Mouse (Mus musculus): Measurements from ENCODE around the gene Ptx3. TPM values are rescaled to one million over a fixed set of nuclear protein-coding genes. Genes with fewer than 3 reads are reported as not detected.
"Not testable (repeated sequence)": the region's sequence is repeated elsewhere in the genome, so short reads cannot be mapped to it uniquely, and the experiment has no call there.

Ptx3 gene
- polyA plus RNA-seq (2015; fragmentation: Nextera tagmentation; extraction: Ambion mirVana) = 22.6 and 24.5 TPM in 2 replicates

DNA sequence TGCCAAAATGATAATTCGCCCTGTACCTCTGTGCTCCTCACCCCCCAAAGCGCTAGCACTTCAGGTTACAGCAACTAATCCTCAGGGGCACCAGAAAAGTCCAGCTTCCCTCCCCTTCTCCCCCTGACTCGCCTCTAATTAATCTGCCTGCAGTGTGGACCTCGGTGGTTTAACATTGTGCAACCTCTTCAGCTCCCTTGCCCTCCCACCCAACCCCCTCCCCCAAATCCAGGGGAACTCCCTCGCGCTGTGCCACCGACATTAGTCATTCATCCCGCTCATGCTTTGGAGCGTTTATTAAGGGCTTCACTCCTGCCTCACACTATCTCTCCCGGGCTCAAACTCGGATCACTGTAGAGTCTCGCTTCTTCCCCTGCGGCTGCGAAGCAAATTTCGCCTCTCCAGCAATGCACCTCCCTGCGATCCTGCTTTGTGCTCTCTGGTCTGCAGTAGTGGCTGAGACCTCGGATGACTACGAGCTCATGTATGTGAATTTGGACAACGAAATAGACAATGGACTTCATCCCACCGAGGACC is at the start of gene Ptx3:
Gene Ptx3, plus strand, starts transcription at position 256 of the 537 bp plus-strand sequence.
- H3K27ac ChIP-seq = peak within 1 kb of the TSS; percentile 48
- 3% methylated on average over 20 of the region's 20 CpGs for WGBS
- H3K4me3 ChIP-seq = peak within 1 kb of the TSS; percentile 63

DNA sequence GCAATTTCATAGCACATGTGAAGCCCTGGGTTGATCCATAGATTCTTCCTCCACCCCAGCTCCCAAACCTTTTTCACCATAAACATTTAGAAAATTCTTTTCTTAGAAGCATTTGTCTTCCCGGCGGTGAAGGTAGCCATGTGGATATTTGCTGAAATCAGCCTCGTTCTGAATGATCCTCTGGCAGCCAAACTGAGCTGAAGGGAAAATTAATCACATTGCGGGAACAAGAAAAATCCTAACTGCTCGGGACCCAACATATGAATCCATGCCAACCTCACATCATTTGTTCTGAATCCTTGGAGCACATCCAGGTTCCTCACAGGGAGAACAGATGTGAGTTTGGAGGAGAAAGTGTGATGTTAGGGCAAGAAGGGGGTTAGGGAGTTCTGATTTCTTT is 46.8 kb upstream of the Ptx3 start:
- WGBS = 58% methylated on average over 5 of the region's 5 CpGs
- no peaks in the 10 kb centered on the region for H3K36me3 ChIP-seq (ENCODE audit: poor library complexity, severe bottlenecking)
- no peaks in the 10 kb centered on the region for H3K27me3 ChIP-seq
- no peak overlapping the region for H3K9ac ChIP-seq
- H3K27ac ChIP-seq = no peak overlapping the region
- ATAC-seq = no peak
- no peak overlapping the region for H3K4me2 ChIP-seq
- no peaks in the 10 kb centered on the region for H3K9me3 ChIP-seq (replicated peaks)
- H3K4me3 ChIP-seq = no peak overlapping the region
- H3K4me1 ChIP-seq = peaks cover 14% of the 10 kb centered on the region

More for the DNA sequence above, at the start of gene Ptx3:
- peak within 1 kb of the TSS; percentile 95 for H3K4me2 ChIP-seq
- H3K36me3 ChIP-seq (ENCODE audit: poor library complexity, severe bottlenecking) = no peaks in the 10 kb centered on the region
- peaks cover 10% of the 10 kb centered on the region; the same call in 1 of the 2 replicates for H3K27me3 ChIP-seq
- H3K4me1 ChIP-seq = peaks cover 18% of the 10 kb centered on the region; the same call in 1 of the 2 replicates
- ATAC-seq = peak; percentile 50
- H3K9ac ChIP-seq = peak within 1 kb of the TSS; percentile 77
- H3K9me3 ChIP-seq (replicated peaks) = no peaks in the 10 kb centered on the region

GRCm38 (mm10) chr3:66179647-66180046 is 40.1 kb upstream of the Ptx3 start:
- H3K36me3 ChIP-seq (ENCODE audit: poor library complexity, severe bottlenecking) = no peaks in the 10 kb centered on the region
- H3K4me1 ChIP-seq = 0 out of 2 replicates have a peak, but pooled peaks cover 3% of the 10 kb centered on the region
- ATAC-seq = no peak
- 60% methylated on average over 2 of the region's 2 CpGs for WGBS
- H3K27ac ChIP-seq = no peak overlapping the region
- no peak overlapping the region for H3K9ac ChIP-seq
- no peaks in the 10 kb centered on the region for H3K9me3 ChIP-seq (replicated peaks)
- H3K27me3 ChIP-seq = no peaks in the 10 kb centered on the region
- H3K4me2 ChIP-seq = no peak overlapping the region
- H3K4me3 ChIP-seq = no peak overlapping the region

DNA sequence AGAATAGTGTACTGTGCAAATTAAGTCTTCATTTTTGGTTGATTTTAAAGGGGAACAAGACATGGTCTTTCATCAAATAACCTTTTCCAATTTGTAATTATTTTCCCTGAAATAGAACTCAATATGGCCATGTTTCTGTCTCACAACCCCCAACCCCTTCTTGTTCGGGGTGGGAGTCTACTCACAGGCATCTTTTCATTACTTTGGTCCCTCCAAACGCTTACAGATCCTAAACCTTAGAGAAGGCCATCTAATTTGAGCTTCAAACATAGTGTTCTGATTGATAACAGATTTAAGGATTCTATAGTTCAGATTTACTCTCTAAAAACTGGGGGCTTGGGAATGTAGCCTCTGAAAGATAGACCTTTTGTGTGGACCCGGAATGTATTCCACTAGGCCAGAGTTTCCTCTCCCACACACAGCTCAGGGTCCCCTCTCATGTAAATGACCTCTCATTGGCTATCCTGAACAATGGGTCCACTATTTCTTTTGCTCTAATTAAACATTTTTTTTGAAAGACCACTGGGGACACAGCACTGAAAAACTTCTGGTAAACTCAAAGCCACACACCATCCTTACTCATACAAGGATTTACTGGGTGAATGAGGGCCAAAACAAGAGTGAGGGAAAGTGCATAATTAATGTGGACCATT is 25.7 kb upstream of the Ptx3 start:
- WGBS = 28% methylated on average over 3 of the region's 3 CpGs
- ATAC-seq = peak; percentile 97
- H3K27ac ChIP-seq = no peak overlapping the region

DNA sequence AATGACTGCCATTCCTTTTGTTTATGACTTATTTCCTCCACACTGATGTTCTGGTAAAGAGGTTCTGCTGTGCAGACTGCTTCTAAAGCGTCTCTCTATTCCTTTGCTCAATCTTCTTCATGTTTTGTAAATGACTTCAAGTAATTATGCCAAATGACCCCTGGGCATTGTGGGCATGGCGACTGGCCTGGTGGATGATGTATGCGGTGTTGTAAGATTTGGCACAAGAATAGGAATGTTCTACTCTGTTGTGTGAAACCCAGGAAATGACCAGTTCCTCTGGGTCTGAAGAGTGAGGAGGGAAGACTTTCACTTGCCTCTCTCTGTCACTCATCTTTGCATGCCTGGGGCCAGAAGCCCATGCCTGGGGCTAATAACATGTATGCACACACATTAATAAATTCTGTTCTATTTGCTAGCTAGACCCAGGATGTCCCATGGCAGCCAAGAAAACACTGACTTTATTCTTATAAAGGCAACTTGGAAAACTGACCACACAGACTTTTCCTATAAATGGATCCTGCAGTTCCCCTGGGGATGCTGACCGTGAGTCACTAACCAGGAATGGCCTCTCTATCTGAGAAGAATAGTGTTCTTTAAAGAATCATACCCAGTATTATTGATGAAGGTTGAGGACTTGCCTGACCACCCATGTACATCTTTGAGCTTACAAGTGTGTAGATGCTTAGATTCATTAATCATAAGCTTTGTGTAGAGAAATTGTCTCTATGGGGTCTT is 10.7 kb upstream of the Ptx3 start:
- no peak overlapping the region for H3K4me3 ChIP-seq
- H3K27ac ChIP-seq = no peak overlapping the region
- no peaks in the 10 kb centered on the region for H3K9me3 ChIP-seq (replicated peaks)
- H3K36me3 ChIP-seq (ENCODE audit: poor library complexity, severe bottlenecking) = no peaks in the 10 kb centered on the region
- H3K4me1 ChIP-seq = no peaks in the 10 kb centered on the region
- ATAC-seq = no peak
- no peak overlapping the region for H3K4me2 ChIP-seq
- no peak overlapping the region for H3K9ac ChIP-seq
- H3K27me3 ChIP-seq = no peaks in the 10 kb centered on the region
- WGBS = 85% methylated on average over 4 of the region's 4 CpGs

More for the DNA sequence above, 25.7 kb upstream of the Ptx3 start:
- no peak overlapping the region for H3K4me3 ChIP-seq
- H3K27me3 ChIP-seq = no peaks in the 10 kb centered on the region
- H3K4me2 ChIP-seq = no peak overlapping the region
- H3K36me3 ChIP-seq (ENCODE audit: poor library complexity, severe bottlenecking) = no peaks in the 10 kb centered on the region
- no peaks in the 10 kb centered on the region for H3K4me1 ChIP-seq
- no peak overlapping the region for H3K9ac ChIP-seq
- H3K9me3 ChIP-seq (replicated peaks) = no peaks in the 10 kb centered on the region

GRCm38 (mm10) chr3:66213524-66213923 is 6.2 kb upstream of the Ptx3 start:
- ATAC-seq = no peak

DNA sequence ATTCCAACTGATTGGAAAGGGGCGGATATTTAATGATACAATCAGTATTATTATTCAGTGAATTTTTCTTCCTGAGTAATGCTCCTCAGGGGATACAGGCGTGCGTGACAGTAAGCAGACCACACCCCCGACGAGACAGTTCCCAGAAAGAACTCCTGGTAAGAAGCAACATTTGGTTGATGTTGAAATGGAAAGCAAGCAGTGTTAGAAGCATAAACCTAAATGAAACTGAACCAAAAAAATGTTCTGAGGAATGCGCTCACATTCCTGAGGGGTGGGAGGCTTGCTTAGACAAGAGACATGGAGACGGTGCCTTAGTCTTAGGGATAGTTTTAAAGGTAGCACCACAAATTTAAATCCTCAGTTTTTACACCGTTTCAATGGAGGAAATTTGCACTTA is 4.0 kb upstream of the Ptx3 start:
- Histone ChIP-seq H3K4me3 (no peak overlapping the region), H3K4me1 (peaks cover 3% of the 10 kb centered on the region; the same call in 1 of the 2 replicates), H3K27me3 (no peaks in the 10 kb centered on the region), H3K4me2 (no peak overlapping the region), H3K36me3 (ENCODE audit: poor library complexity, severe bottlenecking) (no peaks in the 10 kb centered on the region), H3K9me3 (replicated peaks) (no peaks in the 10 kb centered on the region), H3K27ac (no peak overlapping the region), H3K9ac (no peak overlapping the region)
- 81% methylated on average over 8 of the region's 8 CpGs for WGBS
- no peak for ATAC-seq

More at GRCm38 (mm10) chr3:66213524-66213923, 6.2 kb upstream of the Ptx3 start:
- no peak overlapping the region for H3K4me3 ChIP-seq
- H3K9ac ChIP-seq = no peak overlapping the region
- H3K27me3 ChIP-seq = no peaks in the 10 kb centered on the region
- no peaks in the 10 kb centered on the region for H3K36me3 ChIP-seq (ENCODE audit: poor library complexity, severe bottlenecking)
- no peak overlapping the region for H3K27ac ChIP-seq
- H3K4me1 ChIP-seq = no peaks in the 10 kb centered on the region
- H3K9me3 ChIP-seq (replicated peaks) = no peaks in the 10 kb centered on the region
- 100% methylated on average over 1 of the region's 1 CpGs for WGBS
- no peak overlapping the region for H3K4me2 ChIP-seq

DNA sequence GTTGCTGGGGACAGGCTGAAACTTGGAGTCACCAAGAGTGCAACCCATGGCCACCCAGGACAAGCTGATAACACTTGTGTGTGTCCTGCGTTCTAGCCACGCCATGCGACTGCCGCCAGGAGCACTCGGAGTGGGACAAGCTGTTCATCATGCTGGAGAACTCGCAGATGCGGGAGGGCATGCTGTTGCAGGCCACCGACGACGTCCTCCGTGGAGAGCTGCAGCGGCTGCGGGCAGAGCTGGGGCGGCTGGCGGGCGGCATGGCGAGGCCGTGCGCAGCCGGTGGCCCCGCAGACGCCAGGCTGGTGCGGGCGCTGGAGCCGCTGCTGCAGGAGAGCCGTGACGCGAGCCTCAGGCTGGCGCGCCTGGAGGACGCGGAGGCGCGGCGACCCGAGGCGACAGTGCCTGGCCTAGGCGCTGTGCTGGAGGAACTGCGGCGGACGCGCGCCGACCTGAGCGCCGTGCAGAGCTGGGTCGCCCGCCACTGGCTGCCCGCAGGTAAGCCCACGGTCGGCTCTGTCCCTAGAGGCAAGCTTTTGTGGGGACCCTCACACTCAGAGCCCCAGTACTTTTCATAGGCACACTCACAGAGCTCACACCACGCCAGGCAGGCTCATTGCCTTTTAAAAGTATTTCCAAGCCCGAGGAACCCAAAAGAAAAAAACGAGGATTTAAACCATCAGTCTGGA is 988 bp downstream of the Ptx3 start:
- no peaks in the 10 kb centered on the region for H3K9me3 ChIP-seq (replicated peaks)
- under 1% methylated on average over 54 of the region's 54 CpGs for WGBS
- ATAC-seq = peak; percentile 94
- H3K36me3 ChIP-seq (ENCODE audit: poor library complexity, severe bottlenecking) = no peaks in the 10 kb centered on the region
- peaks cover 18% of the 10 kb centered on the region; the same call in 1 of the 2 replicates for H3K4me1 ChIP-seq
- peak overlapping the region; percentile 48; the same call in 1 of the 2 replicates for H3K27ac ChIP-seq
- peak overlapping the region; percentile 95 for H3K4me2 ChIP-seq
- H3K4me3 ChIP-seq = peak overlapping the region; percentile 63
- peak overlapping the region; percentile 77 for H3K9ac ChIP-seq
- peaks cover 10% of the 10 kb centered on the region; the same call in 1 of the 2 replicates for H3K27me3 ChIP-seq

DNA sequence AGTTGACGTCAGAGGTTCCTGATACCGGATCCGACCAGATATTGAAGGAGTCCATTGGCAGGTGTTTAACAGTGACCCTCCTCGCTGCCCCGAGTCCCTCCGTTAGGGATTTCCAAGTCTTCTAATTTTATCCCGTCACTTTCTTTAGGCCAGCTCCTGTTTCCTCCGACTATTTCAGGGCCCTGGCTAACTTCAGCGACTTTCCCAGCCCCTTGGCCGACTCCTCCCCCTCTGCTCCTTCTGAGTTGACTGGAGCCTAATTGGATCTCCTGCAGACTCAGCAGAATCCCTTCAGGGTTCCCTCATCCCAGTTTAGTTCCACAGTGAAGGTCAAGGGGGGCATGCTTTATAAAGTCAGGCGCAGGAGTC is 1.5 kb downstream of the Ptx3 start:
- under 1% methylated on average over 11 of the region's 11 CpGs for WGBS
- peak overlapping the region; percentile 63 for H3K4me3 ChIP-seq
- H3K9ac ChIP-seq = peak overlapping the region; percentile 77
- no peaks in the 10 kb centered on the region for H3K36me3 ChIP-seq (ENCODE audit: poor library complexity, severe bottlenecking)
- no peaks in the 10 kb centered on the region for H3K9me3 ChIP-seq (replicated peaks)
- H3K4me2 ChIP-seq = peak overlapping the region; percentile 95
- ATAC-seq = peak; percentile 39
- peaks cover 10% of the 10 kb centered on the region; the same call in 1 of the 2 replicates for H3K27me3 ChIP-seq
- peaks cover 18% of the 10 kb centered on the region; the same call in 1 of the 2 replicates for H3K4me1 ChIP-seq
- H3K27ac ChIP-seq = no peak overlapping the region

GRCm38 (mm10) chr3:66224931-66225537 is 5.3 kb downstream of the Ptx3 start:
- 90% methylated on average over 15 of the region's 15 CpGs for WGBS
- no peak overlapping the region for H3K4me2 ChIP-seq
- no peak overlapping the region for H3K4me3 ChIP-seq
- H3K27me3 ChIP-seq = peaks cover 10% of the 10 kb centered on the region; the same call in 1 of the 2 replicates
- no peak for ATAC-seq
- no peak overlapping the region for H3K27ac ChIP-seq
- H3K9ac ChIP-seq = no peak overlapping the region
- peaks cover 15% of the 10 kb centered on the region; the same call in 1 of the 2 replicates for H3K4me1 ChIP-seq
- no peaks in the 10 kb centered on the region for H3K9me3 ChIP-seq (replicated peaks)
- H3K36me3 ChIP-seq (ENCODE audit: poor library complexity, severe bottlenecking) = no peaks in the 10 kb centered on the region

GRCm38 (mm10) chr3:66236234-66236871 is 16.6 kb downstream of the Ptx3 start:
- not testable (repeated sequence) for H3K9ac ChIP-seq; H3K9me3 ChIP-seq (replicated peaks); H3K4me2 ChIP-seq; H3K4me3 ChIP-seq; H3K27me3 ChIP-seq; H3K36me3 ChIP-seq (ENCODE audit: poor library complexity, severe bottlenecking); H3K27ac ChIP-seq; H3K4me1 ChIP-seq
- 53% methylated on average over 4 of the region's 4 CpGs for WGBS
- peak; percentile 73 for ATAC-seq

Data from forebrain, embryonic 13.5 days (tissue).